Mouse (Mus musculus) T-helper 17 cell (primary cell): ENCODE data around the gene Adamts18.

ENCODE experiments used
- in situ Hi-C, 2 experiments: fragments of 300-600 bp; cut with MboI, MseI; formaldehyde crosslinking; loops; 1 replicate in 1 of 2; 2 replicates in 1 of 2; pipeline ENCODE4 v1.15.1; 2025; ENCODE audit warnings: high pct_unique_total_duplicates in 2 of 2

Gene Adamts18

GRCm38 (mm10) chr8:113763592-113764355 is 84.8 kb downstream of the Adamts18 start:
- in situ Hi-C loops, result no loop called here

GRCm38 (mm10) chr8:113762101-113762500 is 86.4 kb downstream of the Adamts18 start:
- in situ Hi-C loops, result no loop called here

GRCm38 (mm10) chr8:113755866-113756265 is 92.7 kb downstream of the Adamts18 start:
- in situ Hi-C loops, result no loop called here

- in situ Hi-C loops, result no loop called here
Observed at GRCm38 (mm10) chr8:113753153-113753552, 95.4 kb downstream of the Adamts18 start.

GRCm38 (mm10) chr8:113752349-113752748 is 96.2 kb downstream of the Adamts18 start:
- in situ Hi-C loops, result no loop called here

GRCm38 (mm10) chr8:113735496-113736060 is 113.0 kb downstream of the Adamts18 start:
- in situ Hi-C loops, result no loop called here

- in situ Hi-C loops, result no loop called here
Observed at GRCm38 (mm10) chr8:113725331-113725730, 123.2 kb downstream of the Adamts18 start.

- in situ Hi-C loops, result no loop called here
Observed at GRCm38 (mm10) chr8:113723873-113724538, 124.5 kb downstream of the Adamts18 start.

- in situ Hi-C loops, result no loop called here
Observed at GRCm38 (mm10) chr8:113721459-113721858, 127.1 kb downstream of the Adamts18 start.

GRCm38 (mm10) chr8:113704968-113705367 is 143.6 kb downstream of the Adamts18 start:
- in situ Hi-C loops, result no loop called here

- in situ Hi-C loops, result no loop called here
Observed at GRCm38 (mm10) chr8:113691622-113692343, 156.8 kb downstream of the Adamts18 start.

- in situ Hi-C loops, result no loop called here
Observed at GRCm38 (mm10) chr8:113688543-113688915, 160.0 kb downstream of the Adamts18 start.

- in situ Hi-C loops, result no loop called here
Observed at GRCm38 (mm10) chr8:113687889-113688542, 160.5 kb downstream of the Adamts18 start.

- in situ Hi-C loops, result loop anchor here in 1 of 2 experiments (10.0 kb wide), 1 partner anchor 1425 kb away; no protein-coding TSS in a partner anchor
Observed at GRCm38 (mm10) chr8:113679361-113679760, 169.2 kb downstream of the Adamts18 start.

- in situ Hi-C loops, result loop anchor here in 1 of 2 experiments (10.0 kb wide), 1 partner anchor 1422 kb away; no protein-coding TSS in a partner anchor
Observed at GRCm38 (mm10) chr8:113676811-113677210, 171.7 kb downstream of the Adamts18 start.

GRCm38 (mm10) chr8:113675281-113675680 is 173.3 kb downstream of the Adamts18 start:
- in situ Hi-C loops, result loop anchor here in 1 of 2 experiments (10.0 kb wide), 1 partner anchor 1420 kb away; no protein-coding TSS in a partner anchor

GRCm38 (mm10) chr8:113674611-113675010 is 173.9 kb downstream of the Adamts18 start:
- in situ Hi-C loops, result loop anchor here in 1 of 2 experiments (10.0 kb wide), 1 partner anchor 1420 kb away; no protein-coding TSS in a partner anchor

- in situ Hi-C loops, result loop anchor here in 1 of 2 experiments (10.0 kb wide), 1 partner anchor 1418 kb away; no protein-coding TSS in a partner anchor
Observed at GRCm38 (mm10) chr8:113673300-113673699, 175.2 kb downstream of the Adamts18 start.

- in situ Hi-C loops, result loop anchor here in 1 of 2 experiments (10.0 kb wide), 1 partner anchor 1418 kb away; no protein-coding TSS in a partner anchor
Observed at GRCm38 (mm10) chr8:113672599-113673255, 175.8 kb downstream of the Adamts18 start.

GRCm38 (mm10) chr8:113669924-113670323 is 178.6 kb downstream of the Adamts18 start:
- in situ Hi-C loops, result loop anchor here (5.0 to 10.0 kb wide), 2 partner anchors 312 to 1415 kb away; no protein-coding TSS in a partner anchor
